Mouse (Mus musculus) CH12.LX (cell line): Measurements from ENCODE around the gene Trim32.

Experiments used
- CTCF ChIP-seq, 2 experiments: IDR thresholded peaks in 1 of 2; conservative IDR thresholded peaks in 1 of 2; 2 replicates each; pipeline ENCODE4 v1.5.1; 2011 to 2012; ENCODE audit warnings: low read depth in 2 of 2, low read length in 2 of 2, improper control_type of control experiment in 1 of 2, inconsistent platforms in 1 of 2, mild to moderate bottlenecking in 1 of 2, moderate library complexity in 1 of 2
- GABPA ChIP-seq: IDR thresholded peaks from 2 replicates; pipeline ENCODE4 v1.6.1; 2012; ENCODE audit warnings: low read depth, low read length, improper control_type of control experiment, inconsistent platforms; ENCODE audit not compliant: insufficient replicate concordance
- JUND ChIP-seq: conservative IDR thresholded peaks from 2 replicates; pipeline ENCODE4 v1.6.1; 2011; ENCODE audit warnings: low read depth, low read length, improper control_type of control experiment
- MAFK ChIP-seq: IDR thresholded peaks from 2 replicates; pipeline ENCODE4 v1.6.1; 2011; ENCODE audit warnings: low read length, improper control_type of control experiment; ENCODE audit not compliant: insufficient replicate concordance
- MYC ChIP-seq: IDR thresholded peaks from 2 replicates; pipeline ENCODE4 v1.6.1; 2011; ENCODE audit warnings: low read depth, mild to moderate bottlenecking, improper control_type of control experiment, low read length
- POLR2A ChIP-seq: IDR thresholded peaks from 2 replicates; pipeline ENCODE4 v1.6.1; 2011; ENCODE audit warnings: low read depth, mild to moderate bottlenecking, improper control_type of control experiment, low read length
- TCF12 ChIP-seq: IDR thresholded peaks from 2 replicates; pipeline ENCODE4 v1.6.1; 2014; ENCODE audit warnings: low read depth, mild to moderate bottlenecking, inconsistent platforms, low read length, improper control_type of control experiment
- ZKSCAN1 ChIP-seq: IDR thresholded peaks from 2 replicates; pipeline ENCODE4 v1.6.1; 2012; ENCODE audit warnings: low read depth, inconsistent platforms, low read length, improper control_type of control experiment, borderline replicate concordance
- ZMIZ1 ChIP-seq: IDR thresholded peaks from 2 replicates; pipeline ENCODE4 v1.6.1; 2012; ENCODE audit warnings: low read depth, mild to moderate bottlenecking, inconsistent platforms, low read length, improper control_type of control experiment

- peak; percentile 27 to 83; a peak in 3 of 4 replicates for TF ChIP-seq CTCF (conservative IDR thresholded peaks at IDR 0.05 in 1 of 2, IDR thresholded peaks at IDR 0.05 in 1 of 2; ENCODE audit: low read depth in 2 of 2, low read length in 2 of 2)
- TF ChIP-seq ZKSCAN1 = no peak
- no peak for TF ChIP-seq JUND
- no peak for TF ChIP-seq ZMIZ1
- TF ChIP-seq MYC = no peak
- no peak for TF ChIP-seq TCF12
- TF ChIP-seq POLR2A = no peak
- no peak for TF ChIP-seq GABPA
- no peak for TF ChIP-seq MAFK
Measured at GRCm38 (mm10) chr4:65589780-65590179, 15.0 kb upstream of the Trim32 start.
